Mouse (Mus musculus): ENCODE results near the gene Crybg2. TPM values are rescaled to one million over a fixed set of nuclear protein-coding genes. Genes with fewer than 3 reads are reported as not detected.
A peak's percentile ranks its signal among the peaks of the same experiment; 100 is the strongest.

The Crybg2 gene
- polyA plus RNA-seq, 1 experiment from 2014 or later, result 1.9 TPM

DNA sequence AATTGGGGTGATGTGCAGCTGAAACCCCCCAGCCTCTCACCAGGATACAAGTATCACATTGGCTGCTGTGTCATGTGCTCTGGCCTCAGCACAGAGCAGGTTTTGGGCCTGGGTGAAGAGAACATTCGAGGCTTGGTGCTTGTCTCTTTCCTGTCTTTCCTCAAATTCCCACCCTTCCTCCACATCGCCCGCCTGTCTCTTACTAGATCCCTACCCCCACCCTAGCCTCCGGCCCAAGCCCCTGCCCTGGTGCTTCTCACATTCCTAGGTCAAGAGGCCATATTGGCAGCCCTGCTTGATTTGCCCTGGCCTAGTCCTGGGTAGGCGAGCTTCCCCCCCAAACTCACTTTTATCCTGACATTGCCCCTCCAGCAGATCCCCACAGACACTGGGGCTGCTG, 58.4 kb downstream of the Crybg2 start:
- no peak for ATAC-seq (replicated peaks; ENCODE audit: low FRiP score)
- H3K9ac ChIP-seq (ENCODE audit: low read length), result no peak overlapping the region
- H3K36me3 ChIP-seq (ENCODE audit: control insufficient read depth, insufficient read depth, low read length), result no peaks in the 10 kb centered on the region
- H3K9me3 ChIP-seq (ENCODE audit: control insufficient read depth, low read length), result no peaks in the 10 kb centered on the region
- H3K4me3 ChIP-seq (ENCODE audit: low read depth, low read length), result no peak overlapping the region
- no peak overlapping the region for H3K27ac ChIP-seq (ENCODE audit: low read depth, low read length)
- no peak for DNase-seq (ENCODE audit: low spot score)
- no peak overlapping the region for H3K4me2 ChIP-seq (ENCODE audit: low read depth, low read length, severe bottlenecking)
- no peaks in the 10 kb centered on the region for H3K27me3 ChIP-seq (ENCODE audit: control insufficient read depth, insufficient read depth, low read length)
- H3K4me1 ChIP-seq (replicated peaks; ENCODE audit: control insufficient read depth, insufficient read depth, low read length), result no peaks in the 10 kb centered on the region
- 62% methylated on average over 5 of the region's 5 CpGs for WGBS

DNA sequence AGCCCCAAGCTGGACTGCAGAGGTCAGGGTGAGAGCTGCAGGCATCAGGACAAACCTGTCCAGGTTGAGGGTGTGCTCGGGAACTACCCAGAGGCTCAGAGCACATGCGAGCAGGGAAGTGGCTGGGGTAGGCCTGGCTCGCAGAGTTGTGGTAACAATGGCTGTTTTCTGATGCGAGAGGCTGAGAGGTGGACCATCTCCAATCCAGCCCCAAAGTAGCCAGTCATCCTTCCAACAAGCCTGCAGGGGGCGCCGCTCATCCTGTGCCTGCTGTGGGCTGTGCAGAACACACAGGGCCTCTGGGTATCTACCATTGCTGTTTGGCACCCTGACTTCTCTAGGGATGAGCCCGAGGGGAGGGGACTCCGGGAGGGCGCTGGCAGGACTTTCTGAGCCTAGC, 59.0 kb downstream of the Crybg2 start:
- Histone ChIP-seq H3K9ac (ENCODE audit: low read length) (no peak overlapping the region), H3K4me3 (ENCODE audit: low read depth, low read length) (no peak overlapping the region), H3K4me1 (replicated peaks; ENCODE audit: control insufficient read depth, insufficient read depth, low read length) (no peaks in the 10 kb centered on the region), H3K27ac (ENCODE audit: low read depth, low read length) (no peak overlapping the region), H3K27me3 (ENCODE audit: control insufficient read depth, insufficient read depth, low read length) (no peaks in the 10 kb centered on the region), H3K36me3 (ENCODE audit: control insufficient read depth, insufficient read depth, low read length) (no peaks in the 10 kb centered on the region), H3K9me3 (ENCODE audit: control insufficient read depth, low read length) (no peaks in the 10 kb centered on the region), H3K4me2 (ENCODE audit: low read depth, low read length, severe bottlenecking) (no peak overlapping the region)
- no peak for ATAC-seq (replicated peaks; ENCODE audit: low FRiP score)
- DNase-seq (ENCODE audit: low spot score), result peak; percentile 74
- 57% methylated on average over 9 of the region's 9 CpGs for WGBS

DNA sequence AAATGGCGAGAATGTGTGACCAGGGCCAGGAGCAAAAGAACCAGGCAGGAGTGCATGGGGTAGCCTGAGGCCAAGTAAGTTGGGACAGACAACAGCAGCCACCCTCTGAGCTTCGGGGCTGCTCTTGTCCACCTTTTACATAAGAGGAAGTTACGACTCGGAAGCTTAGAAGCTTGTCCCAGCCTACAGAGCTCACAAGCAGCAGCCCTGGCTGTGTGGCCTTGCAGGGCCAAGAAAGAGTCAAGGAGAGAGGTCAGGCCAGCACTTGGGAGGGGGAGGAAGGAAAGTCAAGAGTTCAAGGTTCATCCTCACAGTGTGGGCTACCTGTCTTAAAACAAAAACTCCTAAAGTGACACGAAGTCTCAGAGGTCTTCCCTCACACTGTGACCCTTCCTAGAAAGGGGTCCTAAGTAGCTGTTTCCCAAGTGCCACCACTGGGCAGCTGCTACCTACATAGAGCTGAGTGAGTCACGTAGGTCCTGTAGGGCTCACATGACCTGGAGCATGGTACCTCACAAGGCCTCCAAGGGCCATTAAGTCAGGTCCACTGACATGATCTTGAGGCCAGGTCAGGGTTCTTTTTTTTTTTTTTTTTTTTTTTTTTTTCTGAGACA, 59.7 kb downstream of the Crybg2 start:
- Histone ChIP-seq H3K4me1 (replicated peaks; ENCODE audit: control insufficient read depth, insufficient read depth, low read length) (no peaks in the 10 kb centered on the region), H3K27ac (ENCODE audit: low read depth, low read length) (no peak overlapping the region)
- no peak for DNase-seq (ENCODE audit: low spot score)

DNA sequence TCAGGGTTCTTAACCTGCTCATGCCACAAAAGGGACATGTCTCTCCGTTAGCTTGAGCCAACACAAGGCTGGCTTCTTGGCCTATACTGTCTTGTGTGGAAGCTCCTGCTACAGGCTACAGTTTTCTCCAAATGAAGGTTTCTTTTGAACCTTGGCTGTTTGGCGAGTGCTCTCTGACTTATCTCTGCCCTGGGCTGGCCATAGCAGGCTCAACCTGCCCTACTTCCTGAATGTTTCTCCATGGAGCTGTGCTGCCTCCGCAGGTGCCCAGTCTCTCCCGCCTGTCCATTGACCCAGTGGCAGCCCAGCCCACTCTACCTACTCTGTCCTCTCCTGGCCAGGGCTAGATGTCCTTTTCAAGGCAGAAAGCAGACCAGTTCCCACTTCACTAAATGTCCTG, 60.3 kb downstream of the Crybg2 start:
- H3K9ac ChIP-seq (ENCODE audit: low read length), result no peak overlapping the region
- DNase-seq (ENCODE audit: low spot score), result no peak
- WGBS, result 85% methylated on average over 4 of the region's 4 CpGs
- no peaks in the 10 kb centered on the region for H3K9me3 ChIP-seq (ENCODE audit: control insufficient read depth, low read length)
- H3K4me3 ChIP-seq (ENCODE audit: low read depth, low read length), result no peak overlapping the region
- H3K27ac ChIP-seq (ENCODE audit: low read depth, low read length), result no peak overlapping the region
- H3K36me3 ChIP-seq (ENCODE audit: control insufficient read depth, insufficient read depth, low read length), result no peaks in the 10 kb centered on the region
- no peaks in the 10 kb centered on the region for H3K4me1 ChIP-seq (replicated peaks; ENCODE audit: control insufficient read depth, insufficient read depth, low read length)
- ATAC-seq (replicated peaks; ENCODE audit: low FRiP score), result no peak
- no peaks in the 10 kb centered on the region for H3K27me3 ChIP-seq (ENCODE audit: control insufficient read depth, insufficient read depth, low read length)
- no peak overlapping the region for H3K4me2 ChIP-seq (ENCODE audit: low read depth, low read length, severe bottlenecking)

More for the DNA sequence above, 59.7 kb downstream of the Crybg2 start:
- ATAC-seq (replicated peaks; ENCODE audit: low FRiP score), result no peak
- no peak overlapping the region for H3K4me2 ChIP-seq (ENCODE audit: low read depth, low read length, severe bottlenecking)
- no peak overlapping the region for H3K4me3 ChIP-seq (ENCODE audit: low read depth, low read length)
- H3K9me3 ChIP-seq (ENCODE audit: control insufficient read depth, low read length), result no peaks in the 10 kb centered on the region
- H3K36me3 ChIP-seq (ENCODE audit: control insufficient read depth, insufficient read depth, low read length), result no peaks in the 10 kb centered on the region
- 84% methylated on average over 6 of the region's 6 CpGs for WGBS
- H3K27me3 ChIP-seq (ENCODE audit: control insufficient read depth, insufficient read depth, low read length), result no peaks in the 10 kb centered on the region
- no peak overlapping the region for H3K9ac ChIP-seq (ENCODE audit: low read length)

DNA sequence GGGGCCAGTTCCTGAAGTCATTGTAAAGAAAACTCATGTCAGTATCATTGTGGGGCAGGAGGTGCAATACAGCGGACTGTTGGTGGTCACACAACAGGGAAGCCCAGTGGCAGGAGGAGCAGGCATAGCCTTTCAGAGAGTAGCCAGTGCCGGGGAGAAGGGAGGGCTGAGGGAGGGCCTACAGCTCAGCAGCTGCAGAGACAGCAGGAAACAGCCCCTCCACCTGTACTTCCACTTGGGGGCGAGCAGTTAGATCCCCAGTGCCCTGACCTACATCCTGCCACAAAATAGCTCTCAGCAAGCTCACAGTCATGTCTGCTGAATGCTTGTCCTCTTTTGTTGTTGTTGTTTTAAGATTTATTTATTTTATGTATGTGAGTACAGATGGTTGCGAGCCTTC, 61.0 kb downstream of the Crybg2 start:
- no peaks in the 10 kb centered on the region for H3K4me1 ChIP-seq (replicated peaks; ENCODE audit: control insufficient read depth, insufficient read depth, low read length)
- no peak overlapping the region for H3K9ac ChIP-seq (ENCODE audit: low read length)
- no peak overlapping the region for H3K4me2 ChIP-seq (ENCODE audit: low read depth, low read length, severe bottlenecking)
- no peaks in the 10 kb centered on the region for H3K9me3 ChIP-seq (ENCODE audit: control insufficient read depth, low read length)
- DNase-seq (ENCODE audit: low spot score) (no peak), ATAC-seq (replicated peaks; ENCODE audit: low FRiP score) (no peak)
- no peaks in the 10 kb centered on the region for H3K27me3 ChIP-seq (ENCODE audit: control insufficient read depth, insufficient read depth, low read length)
- H3K36me3 ChIP-seq (ENCODE audit: control insufficient read depth, insufficient read depth, low read length), result no peaks in the 10 kb centered on the region
- no peak overlapping the region for H3K27ac ChIP-seq (ENCODE audit: low read depth, low read length)
- WGBS, result 60% methylated on average over 4 of the region's 4 CpGs
- no peak overlapping the region for H3K4me3 ChIP-seq (ENCODE audit: low read depth, low read length)

DNA sequence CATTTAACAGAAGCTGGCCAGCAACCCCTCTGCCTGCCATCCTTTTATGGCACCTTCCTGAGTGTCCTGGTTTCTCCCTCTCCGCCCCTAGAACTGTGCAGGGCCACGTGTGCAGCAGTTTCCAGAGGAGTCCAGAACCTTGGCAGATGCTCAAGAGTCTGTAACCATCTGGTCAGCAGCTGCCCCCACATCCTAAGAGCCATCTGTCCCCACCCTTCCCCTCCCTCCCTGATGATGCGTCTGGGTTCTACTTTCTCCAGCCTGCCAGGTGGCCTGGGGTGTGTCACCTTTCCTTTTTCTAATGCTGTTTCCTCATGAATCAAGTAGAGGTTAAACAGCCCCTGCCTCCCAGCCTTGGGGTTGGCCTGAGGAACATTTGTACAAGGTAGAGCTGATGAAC, 61.7 kb downstream of the Crybg2 start:
- Histone ChIP-seq H3K4me3 (ENCODE audit: low read depth, low read length) (no peak overlapping the region), H3K27ac (ENCODE audit: low read depth, low read length) (no peak overlapping the region), H3K36me3 (ENCODE audit: control insufficient read depth, insufficient read depth, low read length) (no peaks in the 10 kb centered on the region), H3K4me1 (replicated peaks; ENCODE audit: control insufficient read depth, insufficient read depth, low read length) (0 out of 2 replicates have a peak, but pooled peaks cover 2% of the 10 kb centered on the region), H3K9me3 (ENCODE audit: control insufficient read depth, low read length) (no peaks in the 10 kb centered on the region), H3K9ac (ENCODE audit: low read length) (no peak overlapping the region), H3K4me2 (ENCODE audit: low read depth, low read length, severe bottlenecking) (no peak overlapping the region), H3K27me3 (ENCODE audit: control insufficient read depth, insufficient read depth, low read length) (no peaks in the 10 kb centered on the region)
- WGBS, result 75% methylated on average over 3 of the region's 3 CpGs
- DNase-seq (ENCODE audit: low spot score) (no peak), ATAC-seq (replicated peaks; ENCODE audit: low FRiP score) (no peak)

DNA sequence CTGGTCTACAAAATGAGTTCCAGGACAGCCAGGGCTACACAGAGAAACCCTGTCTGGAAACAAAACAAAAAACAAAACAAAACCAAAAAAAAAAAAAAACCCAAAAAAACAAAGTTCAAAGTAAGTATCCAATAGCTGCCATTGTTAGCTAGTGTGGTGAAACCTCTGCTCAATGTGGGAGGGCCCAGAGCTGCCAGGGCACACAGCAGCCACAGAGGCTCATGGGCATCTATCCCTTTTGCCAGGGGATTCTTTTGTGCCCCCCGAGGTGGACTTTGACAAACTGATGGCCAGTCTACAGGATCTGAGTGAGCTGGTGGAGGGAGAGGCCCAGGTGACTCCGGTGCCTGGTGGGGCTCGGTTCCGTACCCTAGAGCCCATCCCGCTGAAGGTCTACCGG, 62.5 kb downstream of the Crybg2 start:
- no peak for DNase-seq (ENCODE audit: low spot score)
- H3K4me1 ChIP-seq (replicated peaks; ENCODE audit: control insufficient read depth, insufficient read depth, low read length), result 0 out of 2 replicates have a peak, but pooled peaks cover 5% of the 10 kb centered on the region

DNA sequence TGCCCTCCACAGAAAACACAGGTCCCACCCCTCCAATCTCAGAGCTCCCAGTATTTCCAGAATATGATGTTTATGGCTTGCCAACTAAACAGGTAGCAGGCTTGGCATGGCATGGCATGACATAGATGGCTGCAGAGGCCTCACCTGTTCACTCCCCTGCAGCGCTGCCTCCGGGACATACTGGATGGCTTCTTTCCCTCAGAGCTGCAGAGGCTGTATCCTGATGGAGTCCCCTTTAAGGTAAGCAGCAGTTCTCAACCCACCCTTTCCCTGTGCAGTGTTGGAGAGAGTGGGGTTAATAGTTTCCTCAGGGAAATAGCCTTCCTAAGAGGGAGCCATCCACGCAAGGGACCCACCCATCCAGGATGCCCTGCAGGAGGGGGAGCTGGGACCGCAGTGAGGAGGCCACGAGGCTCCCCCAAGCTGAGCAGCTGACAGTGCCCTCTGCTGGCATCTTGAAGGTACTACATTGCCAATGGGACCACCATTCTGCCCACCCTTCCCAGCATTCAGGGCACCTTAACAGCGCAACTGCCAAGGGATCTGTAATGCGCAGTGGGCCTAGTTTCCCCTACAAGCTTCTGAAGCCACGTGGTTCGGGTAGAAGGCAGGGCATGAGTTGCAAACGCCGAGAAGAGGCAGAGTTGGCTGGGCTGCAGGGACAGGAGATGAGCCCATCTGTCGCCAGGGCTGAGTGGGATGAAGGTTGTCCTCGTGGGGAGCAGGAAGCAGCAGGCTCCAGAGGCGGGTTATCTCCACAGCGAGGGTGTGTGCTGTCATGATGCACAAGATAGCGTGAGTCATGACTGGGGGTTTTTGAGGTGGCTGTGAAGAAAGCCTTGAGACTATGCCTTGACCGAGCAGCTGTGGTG, 63.3 kb downstream of the Crybg2 start:
- H3K4me1 ChIP-seq (replicated peaks; ENCODE audit: control insufficient read depth, insufficient read depth, low read length), result peaks cover 6% of the 10 kb centered on the region; the same call in 1 of the 2 replicates
- no peak overlapping the region for H3K27ac ChIP-seq (ENCODE audit: low read depth, low read length)
- H3K9me3 ChIP-seq (ENCODE audit: control insufficient read depth, low read length), result no peaks in the 10 kb centered on the region
- H3K27me3 ChIP-seq (ENCODE audit: control insufficient read depth, insufficient read depth, low read length), result no peaks in the 10 kb centered on the region
- ATAC-seq (replicated peaks; ENCODE audit: low FRiP score), result no peak
- H3K36me3 ChIP-seq (ENCODE audit: control insufficient read depth, insufficient read depth, low read length), result no peaks in the 10 kb centered on the region
- no peak overlapping the region for H3K4me3 ChIP-seq (ENCODE audit: low read depth, low read length)
- H3K4me2 ChIP-seq (ENCODE audit: low read depth, low read length, severe bottlenecking), result no peak overlapping the region
- 24% methylated on average over 17 of the region's 17 CpGs for WGBS
- peak; percentile 83 for DNase-seq (ENCODE audit: low spot score)
- H3K9ac ChIP-seq (ENCODE audit: low read length), result no peak overlapping the region

More for the DNA sequence above, 62.5 kb downstream of the Crybg2 start:
- Histone ChIP-seq H3K27ac (ENCODE audit: low read depth, low read length) (no peak overlapping the region), H3K4me3 (ENCODE audit: low read depth, low read length) (no peak overlapping the region), H3K36me3 (ENCODE audit: control insufficient read depth, insufficient read depth, low read length) (no peaks in the 10 kb centered on the region), H3K4me2 (ENCODE audit: low read depth, low read length, severe bottlenecking) (no peak overlapping the region), H3K27me3 (ENCODE audit: control insufficient read depth, insufficient read depth, low read length) (no peaks in the 10 kb centered on the region), H3K9me3 (ENCODE audit: control insufficient read depth, low read length) (no peaks in the 10 kb centered on the region), H3K9ac (ENCODE audit: low read length) (no peak overlapping the region)
- no peak for ATAC-seq (replicated peaks; ENCODE audit: low FRiP score)
- WGBS, result 87% methylated on average over 6 of the region's 6 CpGs
